Mouse (Mus musculus) gastrocnemius, adult 18-20 months (tissue): ENCODE measurements at regions not wholly inside any gene's neighbourhood (a gene's known extent, or its start where the extent isn't known, plus 50 kb on each side); places are given as distances from the start of the nearest gene placed in this dataset.

Experiments used
- DNase-seq: peaks from one replicate; pipeline ENCODE4 v3.0.0; 2021; ENCODE audit warnings: low spot score

DNA sequence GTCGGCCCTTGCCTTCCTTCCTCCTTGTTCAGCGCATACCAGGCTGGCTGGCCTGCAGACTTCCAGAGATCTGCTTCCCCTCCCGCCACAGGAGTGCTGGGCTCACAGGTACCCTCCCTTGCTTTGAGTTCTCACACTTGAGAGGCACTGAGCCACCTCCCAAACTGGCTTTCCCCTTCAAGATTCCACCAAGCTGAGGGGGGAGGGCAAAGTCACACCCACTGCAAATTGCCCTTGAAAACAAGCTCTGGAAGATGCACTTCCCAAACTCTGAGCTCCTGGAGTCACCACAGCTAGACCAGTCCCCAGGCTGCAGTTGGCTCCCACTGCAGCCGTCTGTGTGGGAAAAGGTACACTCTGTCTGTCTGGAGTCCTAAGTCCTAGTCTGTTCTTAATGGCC lies 142.1 kb upstream of the Slc22a12 start:
- DNase-seq: no peak

DNA sequence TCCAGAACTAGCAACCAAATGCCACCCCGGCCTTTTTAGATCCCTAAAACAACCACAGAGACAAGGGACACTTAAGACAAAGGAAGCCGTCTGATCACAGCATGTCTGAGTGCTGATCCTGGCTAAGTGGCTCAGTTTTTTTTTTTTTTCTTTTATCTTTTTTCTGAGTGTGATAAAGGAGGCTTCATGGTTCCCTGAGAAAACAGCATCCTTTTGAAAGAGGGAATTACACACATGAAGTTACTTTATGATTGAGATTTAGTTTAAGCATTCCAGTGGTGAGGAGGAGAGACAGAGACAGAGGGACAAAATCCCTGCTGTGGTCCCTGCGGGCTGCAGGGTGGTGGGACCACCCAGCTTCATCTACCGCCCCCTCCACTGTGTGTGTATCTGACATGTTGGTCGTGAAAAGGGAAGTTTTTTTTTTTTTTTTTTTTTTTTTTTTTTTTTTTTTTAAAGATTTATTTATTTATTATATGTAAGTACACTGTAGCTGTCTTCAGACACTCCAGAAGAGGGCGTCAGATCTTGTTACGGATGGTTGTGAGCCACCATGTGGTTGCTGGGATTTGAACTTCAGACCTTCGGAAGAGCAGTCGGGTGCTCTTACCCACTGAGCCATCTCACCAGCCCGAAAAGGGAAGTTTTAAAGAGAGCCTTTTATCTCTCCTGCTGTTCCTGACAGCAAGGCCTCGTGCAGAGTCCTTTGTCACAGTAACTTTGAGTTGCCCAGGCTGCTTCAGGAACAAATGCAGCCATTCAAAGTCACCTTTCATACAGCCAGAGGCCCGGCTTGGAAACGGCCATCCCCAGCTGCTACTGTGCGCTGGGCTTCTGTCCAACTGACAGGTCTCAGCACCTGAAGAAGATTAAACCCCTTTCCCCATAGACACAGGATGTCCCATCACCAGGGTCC lies 136.8 kb upstream of the Slc22a12 start:
- no peak for DNase-seq

DNA sequence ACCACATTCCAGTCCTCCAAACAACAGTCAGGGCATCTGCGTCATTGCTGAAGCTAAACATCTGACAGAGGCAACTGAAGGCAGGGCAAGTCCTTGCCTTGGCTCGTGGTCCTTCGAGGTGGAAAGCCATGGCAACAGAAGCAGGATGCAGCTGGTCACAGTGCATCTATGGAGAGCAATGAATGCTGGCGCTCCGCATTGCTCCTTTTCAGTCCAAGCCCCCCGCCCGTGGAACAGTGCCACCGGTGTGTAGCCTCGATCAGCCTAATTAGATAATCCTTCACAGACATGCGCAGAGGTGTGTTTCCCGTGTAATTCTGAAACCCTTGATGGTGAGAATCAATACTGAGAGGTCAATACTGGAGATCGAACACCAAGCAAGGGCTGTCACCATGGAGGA lies 134.7 kb upstream of the Slc22a12 start:
- DNase-seq: no peak

DNA sequence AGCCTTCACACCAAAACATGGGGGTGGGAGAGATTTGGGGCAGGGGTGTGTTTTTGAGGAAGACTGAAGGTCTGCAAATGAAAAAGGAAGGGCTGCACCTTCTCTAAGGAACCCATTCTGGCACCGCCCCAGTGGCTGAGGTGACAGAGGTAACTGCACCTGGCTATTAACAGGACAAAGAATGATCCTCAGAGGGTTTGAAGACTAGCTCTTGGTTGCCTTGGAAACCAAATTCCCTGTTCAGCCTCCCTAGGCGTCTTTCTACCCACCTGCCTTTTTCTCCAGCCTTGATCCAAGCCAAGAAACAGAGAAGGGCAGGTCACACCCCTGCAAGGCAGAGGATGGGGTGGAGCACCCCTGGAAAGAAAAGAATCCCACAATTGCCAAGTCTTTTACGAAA lies 132.8 kb upstream of the Slc22a12 start:
- no peak for DNase-seq

DNA sequence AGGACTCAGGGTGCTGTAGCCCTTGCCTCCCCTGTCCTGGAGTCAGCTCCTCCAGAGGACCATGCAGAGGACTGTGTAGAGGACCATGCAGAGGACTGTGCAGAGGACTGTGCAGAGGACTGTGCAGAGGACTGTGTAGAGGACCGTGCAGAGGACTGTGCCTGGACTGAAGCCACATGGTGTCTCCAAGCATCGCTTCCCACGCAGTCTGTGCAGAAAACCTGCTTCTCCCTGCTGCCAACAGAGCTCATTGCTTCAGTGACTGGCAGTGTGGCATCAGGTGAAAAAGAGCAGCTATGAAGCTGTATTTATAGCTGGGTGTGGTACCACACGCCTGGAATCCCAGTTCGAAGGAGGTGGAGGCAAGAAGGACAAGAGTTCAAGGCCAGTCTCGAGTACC lies 128.9 kb upstream of the Slc22a12 start:
- DNase-seq: no peak

DNA sequence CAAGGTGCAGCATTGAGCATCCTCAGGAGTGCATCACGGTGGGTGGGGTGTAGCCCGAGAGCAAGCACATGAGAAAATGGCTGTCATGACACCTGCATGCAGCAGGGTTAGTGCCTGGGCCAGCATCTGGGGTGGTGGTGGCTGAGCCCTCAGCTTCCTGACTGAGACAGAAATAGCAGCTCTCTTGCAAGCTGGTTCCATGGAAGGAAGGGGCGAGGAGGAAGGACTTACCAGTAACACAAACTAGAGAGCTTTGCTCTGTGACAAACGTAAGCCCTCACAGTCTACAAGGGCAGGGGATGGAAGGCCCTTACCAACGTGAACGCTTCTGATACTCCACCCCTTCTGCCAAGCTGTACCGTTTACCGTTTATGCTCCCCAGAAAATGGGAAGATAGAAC lies 127.0 kb upstream of the Slc22a12 start:
- DNase-seq: no peak

DNA sequence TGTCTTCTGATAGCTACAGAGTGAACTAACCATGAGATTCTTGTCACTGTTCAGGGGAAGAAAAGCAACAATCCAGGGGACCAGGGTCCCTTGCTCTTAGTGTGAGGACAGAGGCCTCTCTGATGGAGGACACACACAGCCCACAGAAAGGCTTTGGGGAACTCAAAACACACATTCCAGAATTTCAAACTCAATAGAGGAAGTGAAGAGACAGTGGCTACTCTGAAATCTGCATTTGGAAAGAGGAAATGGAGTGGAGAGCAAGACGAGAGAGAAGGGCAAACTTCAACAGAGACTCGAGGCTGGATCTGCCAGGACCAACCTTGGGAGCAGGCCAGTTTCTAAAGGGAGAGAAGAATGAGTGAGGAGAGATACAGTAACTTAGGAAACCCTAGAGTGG lies 125.7 kb upstream of the Slc22a12 start:
- DNase-seq: no peak

DNA sequence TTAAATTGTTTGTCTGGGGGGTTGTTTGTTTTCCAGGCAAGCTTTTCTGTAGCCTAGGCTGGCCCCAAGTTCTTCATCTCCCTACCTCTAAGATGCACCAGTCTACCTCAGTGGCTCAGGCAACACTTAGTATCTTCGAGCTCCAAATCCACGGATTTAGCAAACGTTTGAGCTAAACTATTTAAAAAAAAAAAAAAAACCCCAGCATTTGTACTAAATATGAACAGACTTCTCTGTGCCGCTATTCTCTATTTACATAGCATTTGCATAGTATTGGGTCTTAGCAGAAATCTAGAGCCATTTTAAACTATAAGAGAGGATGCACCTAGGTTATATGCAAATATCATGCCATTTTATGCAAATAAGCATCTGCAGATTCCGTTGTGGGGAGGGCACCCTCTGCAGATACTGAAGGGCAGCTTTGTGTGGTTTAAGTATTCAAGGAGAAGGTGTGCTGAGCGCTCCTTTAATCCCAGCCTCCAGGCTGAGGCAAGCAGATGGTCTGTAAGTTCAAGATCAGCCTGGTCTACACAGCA lies 123.4 kb upstream of the Slc22a12 start:
- DNase-seq: no peak

DNA sequence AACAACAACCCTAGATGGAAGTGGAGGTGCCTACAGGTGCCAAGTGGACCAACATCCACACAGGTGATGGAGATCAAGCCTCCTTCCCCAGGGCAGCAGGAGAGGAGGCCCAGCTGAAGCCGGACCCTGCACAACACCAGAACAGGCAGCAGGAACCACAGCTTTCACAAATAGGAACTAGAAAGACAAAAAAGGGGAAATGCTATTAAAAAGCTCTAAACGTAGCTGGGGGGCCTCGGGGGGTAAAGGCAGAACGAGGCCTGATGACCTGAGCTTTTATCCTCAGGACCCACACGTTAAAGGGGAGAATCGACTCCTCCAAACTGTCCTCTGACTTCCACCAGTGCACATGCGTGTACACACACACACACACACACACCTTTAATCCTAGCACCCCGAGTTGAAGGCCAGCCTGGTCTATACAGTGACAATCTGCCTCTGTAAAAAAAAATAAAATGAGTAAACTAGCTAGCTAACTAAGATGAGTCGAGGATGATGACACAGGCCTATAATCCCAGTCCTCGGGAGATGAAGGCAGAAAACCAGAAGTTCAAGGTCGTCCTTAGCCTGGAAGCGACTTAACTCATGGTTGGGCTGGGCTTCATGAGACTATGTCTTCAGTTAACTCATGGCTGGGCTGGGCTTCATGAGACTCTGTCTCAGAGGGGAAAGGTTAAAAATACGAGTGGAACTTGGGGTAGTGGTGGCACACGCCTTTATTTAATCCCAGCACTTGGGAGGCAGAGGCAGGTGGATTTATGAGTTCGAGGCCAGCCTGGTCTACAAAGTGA lies 122.6 kb upstream of the Slc22a12 start:
- DNase-seq: no peak

DNA sequence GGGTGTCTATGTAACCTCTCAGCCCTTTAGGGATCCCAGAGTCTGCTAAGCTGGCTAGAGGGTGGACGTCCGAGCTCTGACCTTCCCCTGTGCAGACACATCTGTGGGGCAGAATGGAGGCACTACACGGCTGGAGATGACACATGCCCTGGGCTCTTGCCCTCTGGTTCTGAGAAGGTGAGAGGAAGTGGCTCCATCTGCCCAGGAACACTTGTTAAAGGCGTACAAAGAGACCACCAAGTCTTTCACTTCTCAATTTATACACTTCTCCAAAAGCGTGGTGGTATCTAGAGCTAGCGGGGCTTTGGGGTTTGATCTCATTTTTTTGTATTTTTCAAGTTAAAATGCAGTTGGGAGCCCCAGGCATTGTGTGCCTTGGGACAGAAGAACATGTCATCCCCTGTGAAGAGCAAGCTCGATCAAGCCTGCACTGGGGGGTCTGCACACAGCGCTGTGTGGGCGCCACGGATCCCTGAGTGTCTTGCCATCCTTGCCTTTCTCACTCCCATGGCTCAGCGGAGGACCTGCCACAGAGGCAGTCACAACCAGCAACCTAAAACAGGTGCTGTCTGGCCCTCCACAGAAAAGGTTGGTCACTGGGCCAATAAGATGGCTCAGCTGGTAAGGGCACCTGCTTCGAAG lies 121.6 kb upstream of the Slc22a12 start:
- no peak for DNase-seq

DNA sequence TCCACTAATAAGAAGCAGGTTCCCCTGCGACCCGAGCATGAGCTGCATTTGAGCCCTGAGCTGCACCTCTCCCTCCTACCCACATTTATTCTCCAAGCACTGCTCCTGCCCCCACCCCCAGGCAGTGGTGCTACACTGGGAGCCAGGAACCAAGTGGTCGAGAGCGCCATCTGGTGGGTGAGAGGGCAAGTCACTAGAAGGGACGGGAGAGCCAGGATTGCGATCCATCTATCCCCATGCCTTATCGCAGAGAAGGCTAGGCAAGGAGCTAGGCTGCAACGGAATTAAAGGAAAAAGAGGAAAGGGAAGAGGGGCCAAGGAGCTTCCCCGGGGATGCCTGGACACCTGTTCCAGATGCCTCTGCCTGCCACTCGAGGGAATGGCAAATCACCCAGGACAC lies 120.6 kb upstream of the Slc22a12 start:
- peak; percentile 75 for DNase-seq

DNA sequence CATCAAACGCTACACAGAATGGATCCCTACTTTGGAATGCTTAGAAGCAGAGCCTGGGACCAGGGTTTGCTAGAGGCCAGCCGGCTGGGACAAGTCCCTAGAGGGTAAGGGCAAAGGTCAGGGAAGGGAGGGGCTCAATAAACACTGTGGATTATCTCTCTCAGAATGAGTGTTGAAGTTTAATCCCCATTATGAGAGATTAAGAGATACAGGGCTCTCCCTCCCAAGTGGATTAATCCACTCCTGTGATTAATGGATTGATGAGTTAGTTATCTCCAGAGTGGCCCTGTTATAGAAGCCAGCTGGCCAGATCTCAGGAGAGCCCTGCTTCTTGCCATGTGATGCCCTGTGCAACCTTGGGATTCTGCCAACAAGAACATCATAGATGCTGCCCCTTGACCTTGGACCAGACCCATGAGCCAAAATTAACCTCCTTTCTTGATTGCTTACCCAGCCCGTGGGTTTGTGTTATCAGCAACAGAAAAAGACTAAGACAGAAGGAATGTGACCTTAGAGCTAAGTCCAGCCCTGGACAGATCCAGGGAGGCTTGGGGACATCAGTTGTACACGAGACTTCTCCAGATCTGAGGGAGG lies 119.6 kb upstream of the Slc22a12 start:
- no peak for DNase-seq

DNA sequence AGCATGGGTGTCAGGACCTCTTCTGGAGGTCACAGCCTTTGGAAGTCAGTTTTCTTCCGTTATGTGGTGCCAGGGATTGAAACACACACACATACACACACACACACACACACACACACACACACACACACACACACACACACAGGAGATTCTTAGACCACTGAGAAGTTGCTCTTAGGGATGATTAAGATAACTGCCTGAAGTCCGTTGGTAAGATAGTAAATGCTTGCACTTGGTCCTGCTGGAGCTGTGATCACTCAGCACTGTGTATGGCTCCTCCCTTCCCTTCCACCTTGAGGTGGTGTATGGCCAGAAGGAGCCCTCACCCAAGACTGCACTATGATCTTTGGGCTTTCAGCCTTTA lies 118.7 kb upstream of the Slc22a12 start:
- no peak for DNase-seq

DNA sequence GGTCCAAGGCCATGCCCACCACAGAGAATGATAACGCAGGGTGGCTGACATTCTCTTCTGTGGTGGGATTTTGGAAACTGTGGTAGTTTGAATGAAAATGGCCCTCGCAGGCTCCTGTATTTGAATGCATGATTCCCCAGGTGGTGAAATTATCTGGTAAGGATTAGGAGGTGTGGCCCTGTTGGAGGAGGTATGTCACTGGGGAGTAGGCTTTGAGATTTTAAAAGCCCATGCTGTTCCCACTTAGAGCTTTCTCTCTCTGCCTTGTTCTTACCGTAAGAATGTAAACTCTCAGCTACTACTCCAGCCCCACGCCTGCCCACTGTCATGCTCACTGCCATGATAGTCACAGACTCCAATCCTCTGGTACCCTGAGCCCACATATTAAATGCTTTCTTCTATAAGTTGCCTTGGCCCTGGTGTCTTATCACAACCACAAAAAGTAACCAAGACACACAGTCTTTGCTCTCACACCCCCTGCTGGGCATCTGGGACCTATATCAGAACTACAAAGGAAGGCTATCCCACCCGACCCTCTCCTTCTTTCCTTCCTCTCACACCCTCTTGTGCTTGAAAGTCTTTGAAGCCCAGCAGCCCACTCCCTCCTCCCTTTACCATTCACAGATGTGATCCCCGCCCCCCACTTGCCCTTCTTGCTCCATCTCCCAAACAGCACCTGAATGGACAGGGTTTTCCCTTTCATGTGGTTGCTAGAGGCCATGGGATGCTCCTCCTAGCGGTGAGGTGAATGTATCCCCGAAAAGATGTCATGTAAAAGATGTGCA lies 118.1 kb upstream of the Slc22a12 start:
- no peak for DNase-seq

DNA sequence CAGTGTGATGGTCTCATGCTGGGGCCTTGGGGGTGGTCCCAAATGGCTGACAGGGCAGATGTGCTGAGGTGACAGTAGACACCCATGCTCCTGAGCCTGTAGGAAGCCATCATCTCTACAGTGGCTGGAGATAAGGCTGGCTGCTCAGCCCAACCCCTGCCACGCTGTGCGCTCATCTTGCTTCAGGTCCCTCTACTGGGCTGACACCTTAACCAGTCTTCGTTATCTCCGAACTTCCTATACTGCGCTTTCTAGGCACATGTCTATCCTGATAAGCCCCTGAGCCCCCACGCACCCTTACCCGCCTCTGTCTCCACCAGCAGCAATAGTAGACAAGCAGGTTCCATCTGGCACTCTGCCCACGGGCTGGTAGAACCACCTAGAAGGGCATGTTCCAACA lies 117.3 kb upstream of the Slc22a12 start:
- no peak for DNase-seq

DNA sequence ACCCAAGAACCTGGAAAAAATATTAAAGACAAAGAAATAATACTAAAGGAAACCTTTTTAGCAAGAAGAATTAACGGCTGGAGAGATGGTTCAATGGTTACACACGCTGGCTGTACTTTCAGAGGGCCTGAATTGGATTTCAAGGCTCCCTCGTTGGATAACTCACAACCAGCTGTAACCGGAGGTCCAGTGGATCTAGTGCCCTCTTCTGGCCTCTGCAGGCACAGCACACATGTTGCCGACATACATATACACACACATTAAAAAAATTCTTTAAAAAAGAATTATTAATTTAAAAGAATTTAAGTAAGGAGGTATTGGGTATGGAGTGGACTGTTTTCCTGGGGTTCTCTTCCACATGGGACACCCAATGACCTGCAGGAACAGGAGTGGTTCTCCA lies 111.7 kb upstream of the Slc22a12 start:
- no peak for DNase-seq

DNA sequence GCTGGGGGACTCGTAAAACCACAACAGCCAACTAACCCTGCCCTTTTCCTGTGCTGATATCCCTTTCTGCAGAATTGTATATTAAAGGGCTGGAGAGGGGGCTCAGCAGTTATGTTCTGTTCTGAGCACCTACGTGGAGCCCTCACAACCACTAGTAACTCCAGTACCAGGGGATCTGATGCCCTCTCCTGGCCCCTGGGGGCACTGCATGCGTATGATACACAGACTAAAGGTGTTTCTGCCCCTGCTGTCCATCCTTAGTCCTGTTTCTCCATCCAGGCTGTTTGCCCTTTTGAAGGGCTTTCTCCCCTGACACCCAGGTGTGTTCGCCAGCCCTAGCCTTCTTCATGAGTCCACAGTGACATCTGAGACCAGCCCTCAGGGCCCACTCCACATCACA lies 109.9 kb upstream of the Slc22a12 start:
- DNase-seq: no peak

DNA sequence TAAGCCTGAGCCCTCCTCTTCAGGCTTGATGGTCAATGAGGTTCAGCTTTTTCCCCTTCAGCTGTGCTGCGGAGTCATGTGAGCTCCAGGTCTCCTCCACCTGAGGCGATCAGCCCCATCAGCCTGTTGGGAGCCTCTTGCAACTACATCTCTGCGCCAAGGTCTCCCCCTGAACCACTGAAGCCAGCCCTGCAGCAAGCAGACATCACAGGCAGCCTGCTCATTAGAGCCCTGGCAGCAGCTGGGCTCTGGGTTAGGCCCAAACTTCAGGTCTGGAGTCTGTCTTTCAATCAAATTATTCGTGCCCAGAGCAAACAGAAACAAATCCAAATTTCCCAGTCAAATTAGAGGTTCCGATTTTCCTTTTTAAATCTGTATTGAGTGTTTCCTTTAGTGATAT lies 108.4 kb upstream of the Slc22a12 start:
- DNase-seq: no peak

DNA sequence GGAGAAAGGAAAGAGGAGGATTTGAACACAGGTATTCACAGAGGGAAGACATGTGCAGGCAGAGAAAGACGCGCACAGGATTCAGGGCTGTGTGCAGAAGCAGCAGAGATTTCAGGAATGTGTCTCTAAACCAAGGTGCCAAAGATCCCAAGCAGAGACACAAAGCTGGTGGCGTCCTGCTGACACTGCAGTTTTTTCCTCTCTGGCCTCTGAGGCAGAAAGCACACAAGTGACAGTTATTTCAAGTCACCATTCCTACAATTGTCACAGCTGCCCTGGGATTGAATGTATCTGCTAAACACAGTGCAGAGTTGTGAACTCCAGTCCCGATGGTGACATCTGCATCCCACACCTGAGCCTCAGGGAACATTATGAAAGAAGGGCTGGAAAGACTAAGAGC lies 107.1 kb upstream of the Slc22a12 start:
- DNase-seq: no peak

DNA sequence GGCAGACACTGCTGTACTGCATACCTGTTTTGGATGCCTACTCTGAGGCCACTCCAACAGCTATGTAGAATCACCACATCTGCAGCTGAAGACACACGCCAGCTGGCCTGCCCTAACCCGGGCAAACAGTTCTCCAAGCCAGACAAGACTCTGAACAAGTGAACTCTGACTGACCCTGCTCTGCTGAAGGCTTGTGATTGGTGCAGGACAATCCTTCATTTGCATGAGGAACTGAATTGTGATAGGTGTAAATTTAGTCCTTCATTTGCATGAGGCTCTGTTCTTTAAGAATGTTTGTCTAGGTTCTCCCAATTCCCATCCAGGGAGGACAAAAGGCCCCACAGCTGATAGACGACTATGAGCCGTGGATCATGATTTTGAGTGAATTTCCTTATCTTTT lies 104.9 kb upstream of the Slc22a12 start:
- DNase-seq: no peak

DNA sequence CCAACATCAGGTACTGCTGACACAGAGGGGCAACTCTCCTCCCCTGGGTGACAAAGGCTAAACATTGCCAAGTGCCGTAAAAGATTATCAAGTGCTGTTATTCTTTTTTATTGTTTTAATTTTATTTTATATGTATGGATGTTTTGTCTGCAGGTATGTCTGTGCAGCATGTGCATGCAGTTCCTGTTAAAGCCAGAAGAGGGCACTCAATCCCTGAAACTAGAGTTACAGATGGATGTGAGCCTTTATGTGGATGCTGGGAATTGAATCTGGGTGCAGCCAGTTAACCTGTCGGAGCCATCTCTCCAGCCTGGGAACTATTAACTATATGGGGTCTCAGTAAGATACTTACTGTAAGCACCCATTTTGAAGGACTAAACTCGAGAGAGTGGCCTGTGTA lies 104.4 kb upstream of the Slc22a12 start:
- DNase-seq: no peak
